Mouse (Mus musculus) heart, postnatal 25 days (tissue): ENCODE results near the gene Meis2. TPM values are rescaled to one million over a fixed set of nuclear protein-coding genes. Genes with fewer than 3 reads are reported as not detected.
A peak's percentile ranks its signal among the peaks of the same experiment; 100 is the strongest.

Source experiments
- DNase-seq: peaks from one replicate; pipeline ENCODE4 v3.0.0; 2022; ENCODE audit warnings: low spot score
- intact Hi-C: fragments of 180-260 bp; cut with DNase I; formaldehyde crosslinking; loops from one replicate; pipeline ENCODE4 v1.15.1; 2025
- total RNA-seq, 2 experiments: library from RNA; stranded (reverse); gene quantifications; 2 replicates each; pipeline ENCODE4 v1.2.3; 2021

The Meis2 gene
- total RNA-seq = 10 to 100 TPM; 22.3 to 23.0 TPM

GRCm38 (mm10) chr2:116065570-116066005 lies at the start of gene Meis2:
Meis2 (minus strand) TSS chr2:116065839.
- peak; percentile 84 for DNase-seq
- intact Hi-C loops = loop anchor here (10.0 kb wide), 1 partner anchor 481 kb away; the partner anchor contains the start of gene BC052040

DNA sequence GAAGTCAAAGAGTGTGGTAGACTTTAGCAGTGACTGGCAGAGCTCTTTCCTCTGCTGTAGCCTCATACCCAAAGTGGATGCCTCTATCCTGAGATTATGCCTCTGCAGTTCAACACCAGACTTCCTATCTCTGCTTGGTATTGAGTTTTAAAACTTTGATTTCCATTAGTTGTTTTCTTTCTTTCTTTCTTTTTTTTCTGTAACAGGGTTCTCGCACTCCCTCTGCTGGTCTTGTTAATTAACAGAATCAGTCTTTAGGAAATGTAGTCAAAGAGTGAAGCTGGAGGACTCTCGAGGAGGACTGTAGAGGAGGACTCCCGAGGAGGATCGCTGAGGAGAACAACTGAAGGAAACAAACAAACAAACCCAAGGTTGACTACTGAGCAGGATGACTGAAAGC lies 40.6 kb upstream of the Meis2 start:
- DNase-seq = no peak
- intact Hi-C loops = loop anchor here (10.0 kb wide), 3 partner anchors 471 to 1841 kb away; no protein-coding TSS in a partner anchor

DNA sequence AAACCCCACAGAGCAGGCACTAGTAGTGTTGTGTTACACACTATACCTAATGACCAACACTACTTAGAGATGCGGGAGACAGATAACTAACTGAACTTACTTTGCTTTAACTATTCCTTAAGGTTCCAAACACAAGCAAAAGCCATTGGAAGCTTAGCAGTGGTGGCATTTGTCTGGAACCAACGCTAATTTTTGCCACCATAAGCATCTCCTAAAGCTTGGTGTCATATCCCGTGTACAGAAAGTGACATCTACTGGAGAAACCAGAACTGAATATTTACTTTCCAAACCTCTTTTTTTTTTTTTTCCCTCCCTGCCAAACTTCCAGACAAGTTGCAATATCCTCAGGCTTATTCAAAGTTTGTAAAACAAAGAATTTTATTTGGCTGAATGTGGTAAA lies 39.5 kb upstream of the Meis2 start:
- no peak for DNase-seq
- intact Hi-C loops = loop anchor here (10.0 kb wide), 3 partner anchors 470 to 1840 kb away; no protein-coding TSS in a partner anchor

DNA sequence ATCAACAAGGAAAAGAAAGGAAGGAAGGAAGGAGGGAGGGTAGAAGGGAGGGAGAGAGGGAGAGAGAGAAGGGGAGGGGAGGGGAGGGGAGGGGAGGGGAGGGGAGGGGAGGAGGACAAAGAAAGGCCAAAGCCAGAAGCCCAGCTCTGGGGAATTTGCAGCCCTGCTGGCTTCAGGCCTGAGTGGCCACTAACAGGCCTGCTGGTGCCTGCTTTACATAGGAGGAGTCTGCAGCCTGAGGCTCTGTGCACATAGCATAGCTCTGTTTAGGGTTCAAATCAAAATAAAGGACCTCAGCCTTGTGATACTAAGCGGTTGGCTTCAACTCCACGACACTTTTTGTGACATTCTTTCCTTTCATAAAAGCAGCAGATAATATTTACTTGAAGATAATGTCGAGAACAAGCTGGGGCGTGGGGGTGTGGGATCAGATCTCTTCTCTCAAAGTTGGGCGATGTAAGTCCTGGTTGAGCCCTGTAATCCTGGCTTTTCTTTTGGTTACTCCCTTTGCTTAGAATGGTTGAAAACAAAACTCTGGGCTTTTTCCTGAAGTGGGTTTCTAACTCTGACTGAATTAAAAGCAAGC lies 37.9 kb upstream of the Meis2 start:
- DNase-seq = no peak
- intact Hi-C loops = loop anchor here (5.0 to 10.0 kb wide), 5 partner anchors 469 to 1839 kb away; no protein-coding TSS in a partner anchor

DNA sequence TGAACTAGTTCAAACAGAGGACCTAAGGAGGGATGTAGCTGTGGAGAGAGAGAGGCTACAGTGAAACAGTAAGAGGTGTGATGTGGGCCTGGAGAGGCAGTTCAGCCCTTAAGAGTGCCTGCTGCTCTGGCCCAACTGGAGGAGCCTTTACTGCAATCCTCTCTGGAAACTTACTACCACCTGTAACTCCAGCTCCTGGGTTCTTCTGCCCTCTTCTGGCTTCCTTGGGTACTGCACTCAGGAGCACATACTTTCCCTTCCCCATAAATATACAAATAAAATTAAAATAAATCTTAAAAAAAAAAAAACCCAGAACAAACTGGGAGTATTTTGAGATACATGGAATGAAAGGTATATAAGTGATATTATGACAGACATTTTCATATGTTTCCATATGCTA lies 35.6 kb upstream of the Meis2 start:
- intact Hi-C loops = loop anchor here (2.0 to 10.0 kb wide), 6 partner anchors 246 to 1836 kb away; no protein-coding TSS in a partner anchor
- DNase-seq = no peak

GRCm38 (mm10) chr2:116080961-116081360 lies 15.3 kb upstream of the Meis2 start:
- intact Hi-C loops = no loop called here
- DNase-seq = no peak

DNA sequence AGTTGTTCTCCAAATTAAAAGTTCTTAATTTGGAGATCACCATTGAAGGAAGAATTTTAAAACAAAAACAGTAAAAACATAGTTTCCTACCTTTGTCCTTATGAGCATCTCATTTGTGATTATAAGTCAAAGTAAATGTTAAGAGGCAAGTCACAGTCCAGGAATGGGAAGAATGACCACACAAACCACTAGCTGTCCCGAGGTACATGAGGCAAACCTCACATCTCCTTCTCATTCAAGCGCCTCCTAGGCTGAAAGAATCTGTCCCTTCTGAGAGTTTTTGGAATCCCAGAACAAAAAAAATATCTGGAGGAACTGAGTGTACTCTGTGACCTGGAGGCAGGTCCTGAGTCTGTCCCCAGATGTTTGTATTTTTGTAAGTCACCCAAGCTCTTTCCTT lies 13.2 kb upstream of the Meis2 start:
- no peak for DNase-seq
- intact Hi-C loops = loop anchor here (10.0 kb wide), 1 partner anchor 564 kb away; no protein-coding TSS in a partner anchor

- DNase-seq = no peak
- intact Hi-C loops = loop anchor here (10.0 kb wide), 1 partner anchor 563 kb away; no protein-coding TSS in a partner anchor
Observed at GRCm38 (mm10) chr2:116077716-116078115, 12.1 kb upstream of the Meis2 start.

DNA sequence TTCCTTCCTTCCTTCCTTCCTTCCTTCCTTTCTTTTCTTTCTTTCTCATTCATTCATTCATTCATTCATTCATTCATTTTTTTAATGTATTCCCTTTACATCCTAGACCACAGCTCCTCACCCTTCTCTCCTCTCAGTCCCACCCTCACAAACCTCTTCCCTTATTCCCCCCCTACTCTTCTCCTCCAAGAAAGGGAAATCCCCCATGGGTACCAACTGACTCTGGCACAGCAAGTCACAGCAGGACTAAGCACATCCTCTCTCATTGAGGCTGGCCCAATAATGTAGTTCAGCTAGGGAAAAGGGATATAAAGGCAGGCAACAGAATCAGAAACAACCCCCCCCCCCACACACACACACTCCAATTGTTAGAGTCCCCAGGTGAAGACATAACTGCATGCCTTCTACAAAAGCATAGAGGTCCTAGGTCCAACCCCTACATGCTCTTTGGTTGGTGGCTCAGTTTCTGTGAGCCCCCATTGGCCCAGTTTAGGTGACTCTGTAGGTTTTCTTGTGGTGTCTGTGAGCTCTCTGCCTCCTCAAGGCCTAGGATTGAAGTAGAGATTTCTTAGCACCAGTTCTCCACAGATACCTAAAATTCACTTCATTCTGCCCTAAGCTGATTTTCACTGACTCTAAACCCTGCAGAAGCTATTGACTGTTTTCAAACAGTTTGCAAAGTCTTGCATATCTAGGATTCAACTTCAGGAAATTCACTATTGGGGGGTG lies 11.3 kb upstream of the Meis2 start:
- no peak for DNase-seq
- intact Hi-C loops = loop anchor here (10.0 kb wide), 1 partner anchor 562 kb away; no protein-coding TSS in a partner anchor

GRCm38 (mm10) chr2:116075902-116076301 lies 10.3 kb upstream of the Meis2 start:
- intact Hi-C loops = loop anchor here (10.0 kb wide), 1 partner anchor 561 kb away; no protein-coding TSS in a partner anchor
- DNase-seq = peak; percentile 17

DNA sequence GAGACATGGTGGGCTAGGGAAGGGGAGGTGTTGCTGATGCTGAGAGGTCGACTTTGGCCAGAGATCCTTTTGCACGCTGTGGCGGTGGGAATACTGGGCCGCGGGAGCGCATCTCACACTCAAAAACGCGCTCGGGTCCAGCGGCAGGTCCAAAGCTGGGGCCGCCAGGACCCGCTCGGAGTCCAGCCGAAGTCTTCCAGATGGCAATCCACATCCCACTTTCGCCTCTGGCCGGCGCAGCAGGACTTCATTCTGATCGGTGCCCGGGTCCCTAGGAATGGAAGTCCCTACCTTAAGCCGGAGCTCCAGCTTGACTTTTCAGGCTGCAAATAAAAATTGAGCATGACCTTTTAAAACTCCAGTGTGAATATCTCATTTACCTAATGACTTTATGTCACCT lies 9.8 kb upstream of the Meis2 start:
- DNase-seq = peak; percentile 4

DNA sequence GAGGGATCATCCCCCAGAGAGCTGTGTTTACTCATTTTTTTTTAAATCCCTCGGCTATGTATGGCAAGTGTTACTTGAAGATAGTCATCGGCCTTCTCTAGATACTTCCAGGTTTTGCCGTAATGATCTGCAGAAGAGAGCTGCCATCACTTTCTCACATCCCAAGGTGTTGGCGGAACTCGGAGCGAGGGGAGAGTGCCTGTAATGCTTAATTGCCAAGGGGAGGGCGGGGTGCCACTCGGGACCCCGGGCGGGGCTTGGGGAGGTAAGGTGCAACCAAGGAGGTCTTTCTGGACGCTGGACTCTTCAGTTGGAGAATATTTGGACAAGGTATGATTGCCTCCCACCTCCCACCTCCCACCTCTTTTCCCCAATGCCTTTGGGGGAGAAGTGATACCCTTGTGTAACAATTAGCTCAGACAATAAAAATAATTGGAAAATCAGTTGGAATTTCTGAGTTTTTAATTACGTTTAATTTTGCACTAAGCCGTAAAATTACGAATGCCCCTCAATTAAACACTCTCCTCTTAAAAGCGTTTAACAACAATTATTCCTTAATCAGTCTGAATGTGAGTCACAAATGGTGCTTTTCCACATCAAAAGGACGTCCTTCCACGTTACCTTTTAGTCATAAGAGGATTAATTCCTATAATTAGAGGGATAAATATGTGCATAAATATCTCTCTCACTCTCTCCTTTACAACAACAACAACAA lies 9.2 kb upstream of the Meis2 start:
- no peak for DNase-seq
- intact Hi-C loops = loop anchor here (10.0 kb wide), 1 partner anchor 560 kb away; no protein-coding TSS in a partner anchor

More for the DNA sequence above, 9.8 kb upstream of the Meis2 start:
- intact Hi-C loops = loop anchor here (10.0 kb wide), 1 partner anchor 561 kb away; no protein-coding TSS in a partner anchor

GRCm38 (mm10) chr2:116074061-116074460 lies 8.4 kb upstream of the Meis2 start:
- intact Hi-C loops = loop anchor here (10.0 kb wide), 1 partner anchor 559 kb away; no protein-coding TSS in a partner anchor
- no peak for DNase-seq

DNA sequence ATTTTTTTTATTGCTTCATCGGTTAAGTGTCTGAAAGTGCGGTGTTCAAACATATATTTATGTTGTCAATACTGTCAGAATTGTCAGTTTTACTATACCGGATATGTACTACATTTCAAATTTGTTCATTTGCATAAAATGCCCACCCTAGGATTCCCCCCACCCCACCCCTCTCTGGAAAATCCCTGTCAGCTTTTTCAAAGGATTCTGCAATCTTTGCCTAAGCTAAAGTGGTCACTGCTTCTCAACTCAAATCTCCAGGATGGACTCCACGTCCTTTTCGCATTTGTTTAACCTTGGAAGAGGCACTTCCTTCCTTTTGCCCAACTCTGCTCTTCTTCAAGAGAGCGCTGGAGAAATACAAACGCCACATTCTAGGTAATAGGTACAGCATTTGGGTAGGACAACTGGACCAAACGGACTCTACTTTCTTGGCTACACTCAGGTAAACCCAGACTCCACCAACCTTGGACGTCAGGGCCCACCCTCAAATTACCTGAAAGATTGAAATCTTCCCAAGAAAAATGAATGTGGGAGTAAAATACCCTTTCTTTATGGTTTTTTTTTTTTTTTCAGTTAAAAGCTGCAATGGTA lies 7.8 kb upstream of the Meis2 start:
- intact Hi-C loops = loop anchor here (10.0 kb wide), 1 partner anchor 559 kb away; no protein-coding TSS in a partner anchor
- no peak for DNase-seq

GRCm38 (mm10) chr2:116072706-116073105 lies 7.1 kb upstream of the Meis2 start:
- intact Hi-C loops = loop anchor here (10.0 kb wide), 1 partner anchor 558 kb away; no protein-coding TSS in a partner anchor

GRCm38 (mm10) chr2:116072321-116072640 lies 6.6 kb upstream of the Meis2 start:
- no peak for DNase-seq
- intact Hi-C loops = loop anchor here (10.0 kb wide), 1 partner anchor 557 kb away; no protein-coding TSS in a partner anchor

More at GRCm38 (mm10) chr2:116072706-116073105, 7.1 kb upstream of the Meis2 start:
- DNase-seq = no peak

- intact Hi-C loops = loop anchor here (1.0 to 10.0 kb wide), 2 partner anchors 215 to 557 kb away; no protein-coding TSS in a partner anchor
- peak; percentile 42 for DNase-seq
Observed at GRCm38 (mm10) chr2:116071571-116072320, 6.1 kb upstream of the Meis2 start.

- intact Hi-C loops = loop anchor here (1.0 to 10.0 kb wide), 2 partner anchors 215 to 556 kb away; no protein-coding TSS in a partner anchor
- no peak for DNase-seq
Observed at GRCm38 (mm10) chr2:116070614-116071425, 5.2 kb upstream of the Meis2 start.
